Mouse (Mus musculus): ENCODE data around the gene Rnf39. TPM values are rescaled to one million over a fixed set of nuclear protein-coding genes. Genes with fewer than 3 reads are reported as not detected.
"Not testable (repeated sequence)": the region's sequence is repeated elsewhere in the genome, so short reads cannot be mapped to it uniquely, and the experiment has no call there.

Gene Rnf39
- total RNA-seq, 2 experiments from 2014 or later, result 5.2 to 5.3 TPM

DNA sequence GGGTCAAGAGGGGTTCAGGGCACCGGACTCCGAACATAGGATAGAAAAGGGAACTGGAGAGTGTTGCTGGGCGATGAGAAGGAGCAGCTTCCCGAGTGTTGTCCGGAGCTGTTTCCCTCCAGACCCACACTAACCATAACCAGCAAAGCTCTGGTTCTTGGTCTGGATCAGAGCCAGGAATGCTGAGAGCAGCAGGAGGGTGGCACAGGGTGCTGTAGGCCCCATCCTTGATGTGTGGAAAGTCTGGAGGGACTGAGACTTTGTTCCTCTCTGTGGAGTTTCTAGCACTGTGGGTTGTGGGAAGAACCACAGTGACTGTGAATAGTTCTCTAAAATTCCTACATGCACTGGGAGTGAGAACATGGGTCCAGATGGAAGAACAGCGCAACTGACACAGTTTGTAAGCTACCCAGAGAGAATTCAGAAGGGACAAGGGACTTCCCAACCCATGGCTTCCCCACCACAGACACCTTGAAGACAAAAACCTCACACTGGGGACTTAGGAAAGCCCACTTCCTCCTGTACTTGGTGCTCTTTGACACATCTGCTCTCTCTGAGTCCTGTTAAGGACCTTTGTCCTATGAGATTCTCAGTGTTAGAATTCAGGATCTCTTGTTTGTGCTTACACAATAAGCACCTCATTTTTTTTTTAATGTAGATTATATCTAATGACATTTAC lies 28.6 kb downstream of the Rnf39 start:
- no peak for TF ChIP-seq CTCF (conservative IDR thresholded peaks at IDR 0.05)
- Histone ChIP-seq H3K4me3 (no peak overlapping the region), H3K27ac (no peak overlapping the region)
- no peak for DNase-seq (ENCODE audit: low spot score in 2 of 2)

DNA sequence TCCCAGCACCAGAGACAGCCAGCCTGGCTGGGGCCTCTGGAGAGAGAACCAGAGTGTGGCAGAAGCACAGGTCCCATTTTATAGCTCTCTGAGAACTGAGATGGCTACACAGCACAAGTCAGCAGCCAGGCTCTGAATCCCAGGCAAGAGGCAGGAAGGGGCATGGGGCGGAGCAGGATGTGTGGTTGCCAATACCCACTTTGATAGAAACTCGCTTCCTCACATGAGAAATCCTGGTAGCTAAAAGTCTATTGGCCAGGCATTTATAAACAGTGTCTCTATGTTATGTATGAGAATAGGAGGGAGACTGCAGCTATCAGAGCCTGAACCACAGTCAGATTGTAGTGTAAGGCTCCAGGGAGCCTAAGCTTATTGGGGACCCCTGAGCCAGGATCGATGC lies 30.1 kb downstream of the Rnf39 start:
- no peak for DNase-seq (ENCODE audit: low spot score in 2 of 2)
- Histone ChIP-seq H3K27ac (no peak overlapping the region), H3K4me3 (no peak overlapping the region)
- TF ChIP-seq CTCF (conservative IDR thresholded peaks at IDR 0.05), result no peak

DNA sequence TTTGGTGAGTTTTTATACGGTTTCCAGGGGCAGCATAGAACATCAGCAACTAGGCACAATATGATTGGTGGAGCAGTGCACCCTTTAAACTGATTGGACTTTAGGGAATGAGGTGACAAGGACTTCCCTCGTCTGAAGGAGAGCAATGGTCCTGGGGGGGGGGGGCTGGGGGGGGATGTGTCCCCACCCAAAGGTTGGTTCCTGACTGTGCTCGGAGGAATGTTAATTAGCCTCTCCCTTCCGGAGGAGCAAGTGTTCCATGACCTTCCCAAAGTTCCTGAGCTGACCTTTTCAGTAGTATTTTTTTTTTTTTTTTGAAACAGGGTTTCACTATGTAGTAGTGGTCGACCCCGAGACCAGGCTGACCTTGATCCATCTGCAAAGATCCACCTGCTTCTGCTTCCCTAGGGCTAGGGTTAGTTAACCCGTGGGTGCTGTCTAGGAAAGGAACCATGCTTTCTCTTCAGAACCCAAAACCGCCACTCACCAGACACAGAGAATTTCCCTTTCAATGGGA lies 30.6 kb downstream of the Rnf39 start:
- H3K27ac ChIP-seq, result no peak overlapping the region
- no peak overlapping the region for H3K4me3 ChIP-seq
- TF ChIP-seq CTCF (conservative IDR thresholded peaks at IDR 0.05), result no peak
- no peak for DNase-seq (ENCODE audit: low spot score in 2 of 2)

DNA sequence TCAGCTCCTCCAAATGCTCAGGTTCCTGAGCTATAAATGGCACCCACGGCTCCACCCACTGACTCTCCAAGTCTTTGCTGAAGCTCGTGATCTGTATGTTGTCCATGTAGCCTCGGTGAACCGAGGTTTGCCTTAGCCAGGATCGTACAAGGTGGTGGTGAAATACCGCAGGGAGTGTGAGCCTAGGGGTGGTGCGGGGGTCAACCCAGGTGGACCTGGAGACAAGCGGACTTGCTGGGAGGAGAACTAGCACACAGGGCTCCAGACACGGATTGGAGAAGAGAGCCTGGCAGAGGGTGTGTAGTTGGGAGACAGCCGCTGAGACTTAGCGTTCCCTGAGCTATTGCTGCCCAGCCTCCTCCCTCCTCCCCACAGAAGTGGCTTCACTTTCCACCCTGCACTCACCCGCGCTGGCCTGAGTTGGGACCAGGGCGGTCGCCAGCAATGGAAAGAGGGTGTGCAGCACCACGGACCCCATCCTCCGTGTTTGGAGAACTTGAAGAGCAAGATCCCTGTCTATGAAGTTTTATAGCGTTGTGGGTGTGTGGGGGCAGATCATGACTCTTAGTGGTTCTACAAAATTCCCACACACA lies 38.6 kb downstream of the Rnf39 start, which contains the start of gene 2410137M14Rik:
Gene 2410137M14Rik, minus strand, starts transcription at position 17 of the 593 bp plus-strand sequence.
- no peak for TF ChIP-seq CTCF (conservative IDR thresholded peaks at IDR 0.05)
- DNase-seq (ENCODE audit: low spot score in 2 of 2), result no peak
- peak within 1 kb of the TSS; percentile 19 for H3K4me3 ChIP-seq
- H3K27ac ChIP-seq, result no peak within 1 kb of the TSS

DNA sequence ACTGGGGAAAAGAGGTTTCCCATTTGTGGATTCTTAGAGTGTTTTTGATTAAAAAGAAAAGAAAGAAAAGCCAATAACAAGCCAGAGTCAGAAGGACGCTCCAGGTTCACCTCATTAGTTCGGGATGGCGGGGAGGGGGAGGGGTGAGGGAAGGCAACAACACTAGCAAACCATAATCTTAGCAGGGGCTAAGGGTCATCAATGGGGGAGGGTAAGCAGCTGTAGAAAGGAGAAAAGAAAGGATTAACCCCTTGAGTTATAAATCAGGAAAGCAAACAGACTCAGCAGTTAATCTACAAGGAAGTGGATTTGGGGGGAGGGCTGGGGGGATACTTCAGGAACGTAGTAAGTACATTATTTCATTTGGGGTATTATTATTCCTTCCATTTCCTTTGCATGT lies 39.1 kb downstream of the Rnf39 start:
- no peak for TF ChIP-seq CTCF (conservative IDR thresholded peaks at IDR 0.05)
- DNase-seq (ENCODE audit: low spot score in 2 of 2), result no peak
- H3K27ac ChIP-seq, result no peak overlapping the region
- H3K4me3 ChIP-seq, result no peak overlapping the region

DNA sequence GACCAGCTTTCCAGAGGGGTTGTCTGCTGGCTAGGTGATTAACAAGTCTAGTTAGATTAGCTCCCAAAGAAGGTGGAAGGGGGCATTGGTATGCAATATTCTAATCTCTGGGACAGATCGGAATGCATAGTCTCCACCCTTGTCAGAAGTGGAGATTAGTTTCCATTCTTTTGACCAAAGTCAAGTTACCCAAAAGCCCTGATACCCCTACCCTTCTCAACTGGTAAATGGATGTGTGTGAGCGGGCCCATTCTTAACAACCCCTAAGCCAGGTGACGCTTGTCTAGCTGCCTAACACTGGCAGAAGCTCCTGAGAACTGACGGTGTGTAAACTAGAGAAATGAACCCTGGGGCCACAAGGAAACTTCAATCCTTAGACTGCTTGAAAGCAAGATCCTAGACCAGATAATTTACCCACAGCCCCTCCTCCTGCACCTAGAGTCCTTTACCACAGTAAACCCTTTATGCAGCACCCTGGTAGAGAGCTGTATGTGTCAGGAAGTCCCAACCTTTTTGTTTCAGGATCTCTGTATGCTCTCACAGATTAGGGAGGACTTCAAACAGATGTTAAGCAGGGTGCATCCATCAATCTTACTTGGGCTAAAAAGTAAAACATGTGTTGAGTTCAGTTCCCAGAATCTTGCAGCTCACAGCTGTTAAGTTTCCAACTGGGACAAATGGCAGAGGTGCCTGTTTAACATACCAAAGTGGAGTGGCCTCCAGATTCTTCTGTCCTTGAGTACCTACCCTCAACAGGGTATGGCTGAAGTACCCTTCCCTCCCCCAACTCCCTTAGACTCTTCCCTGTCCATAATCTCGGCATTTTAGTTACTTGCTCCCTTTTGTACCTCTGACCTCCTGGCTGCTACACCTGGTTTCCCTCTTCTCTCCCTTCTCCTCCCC lies 39.8 kb downstream of the Rnf39 start:
- TF ChIP-seq CTCF (conservative IDR thresholded peaks at IDR 0.05), result no peak
- H3K4me3 ChIP-seq, result no peak overlapping the region
- H3K27ac ChIP-seq, result no peak overlapping the region
- no peak for DNase-seq (ENCODE audit: low spot score in 2 of 2)

DNA sequence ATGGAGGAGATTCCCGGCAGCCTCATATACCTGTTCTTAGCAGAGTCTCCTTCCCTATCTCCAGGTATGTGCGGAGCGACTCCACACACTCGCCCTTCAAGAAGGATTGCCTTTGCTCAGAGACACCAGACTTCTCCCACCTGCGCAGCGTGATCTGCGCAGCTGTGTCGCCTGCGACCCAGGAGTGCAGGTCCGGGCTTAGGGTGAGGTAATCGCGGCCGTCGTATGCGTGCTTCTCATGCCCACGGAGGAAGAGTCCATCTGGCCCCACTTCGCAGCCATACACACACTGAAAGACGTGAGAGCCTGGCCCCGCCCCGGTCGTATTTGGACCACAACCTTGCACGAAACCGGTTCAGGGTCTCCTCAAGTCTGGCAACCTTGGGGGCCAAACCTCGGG lies 45.8 kb downstream of the Rnf39 start:
- no peak overlapping the region for H3K4me3 ChIP-seq
- DNase-seq (ENCODE audit: low spot score in 2 of 2), result no peak
- TF ChIP-seq CTCF (conservative IDR thresholded peaks at IDR 0.05), result no peak
- no peak overlapping the region for H3K27ac ChIP-seq

DNA sequence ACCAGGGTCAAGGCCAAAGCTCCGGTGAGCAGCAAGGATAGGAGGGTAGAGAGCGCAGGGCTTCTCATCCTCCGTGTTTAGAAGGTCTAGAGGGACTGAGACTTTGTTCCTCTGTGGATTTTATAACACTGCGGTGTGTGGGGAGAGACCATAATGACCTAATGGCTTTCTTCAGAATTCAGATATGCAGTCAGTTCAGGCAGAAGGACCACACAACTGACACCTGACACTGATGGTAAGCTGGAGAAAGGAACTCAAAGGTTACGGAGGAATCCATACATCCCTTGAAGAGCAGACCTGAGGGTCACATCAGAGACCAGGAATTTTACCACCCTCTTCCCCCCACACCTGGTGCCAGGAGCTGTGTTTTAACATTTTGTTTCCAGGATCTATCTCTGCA lies 46.7 kb downstream of the Rnf39 start, which contains the start of gene H2-M5:
Gene H2-M5, minus strand, starts transcription at position 101 of the 400 bp plus-strand sequence.
- no peak for DNase-seq (ENCODE audit: low spot score in 2 of 2)
- no peak for TF ChIP-seq CTCF (conservative IDR thresholded peaks at IDR 0.05)
- Histone ChIP-seq H3K27ac (no peak within 1 kb of the TSS), H3K4me3 (no peak within 1 kb of the TSS)

DNA sequence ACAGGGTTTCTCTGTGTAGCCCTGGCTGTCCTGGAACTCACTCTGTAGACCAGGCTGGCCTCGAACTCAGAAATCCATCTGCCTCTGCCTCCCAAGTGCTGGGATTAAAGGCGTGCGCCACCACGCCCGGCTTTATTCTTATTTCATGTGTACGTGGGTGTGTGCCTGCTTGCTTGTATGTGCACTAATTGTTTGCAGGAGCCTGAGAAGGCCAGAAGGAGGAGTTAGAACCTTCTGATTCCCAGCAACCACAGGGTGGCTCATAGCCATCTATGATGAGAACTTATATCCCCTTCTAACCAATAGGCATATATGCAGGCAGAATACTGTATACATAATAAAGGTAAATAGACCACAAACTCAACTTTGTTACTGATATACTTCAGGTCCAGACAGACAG lies 47.9 kb downstream of the Rnf39 start:
- not testable (repeated sequence) for DNase-seq (ENCODE audit: low spot score in 2 of 2); H3K4me3 ChIP-seq; H3K27ac ChIP-seq

DNA sequence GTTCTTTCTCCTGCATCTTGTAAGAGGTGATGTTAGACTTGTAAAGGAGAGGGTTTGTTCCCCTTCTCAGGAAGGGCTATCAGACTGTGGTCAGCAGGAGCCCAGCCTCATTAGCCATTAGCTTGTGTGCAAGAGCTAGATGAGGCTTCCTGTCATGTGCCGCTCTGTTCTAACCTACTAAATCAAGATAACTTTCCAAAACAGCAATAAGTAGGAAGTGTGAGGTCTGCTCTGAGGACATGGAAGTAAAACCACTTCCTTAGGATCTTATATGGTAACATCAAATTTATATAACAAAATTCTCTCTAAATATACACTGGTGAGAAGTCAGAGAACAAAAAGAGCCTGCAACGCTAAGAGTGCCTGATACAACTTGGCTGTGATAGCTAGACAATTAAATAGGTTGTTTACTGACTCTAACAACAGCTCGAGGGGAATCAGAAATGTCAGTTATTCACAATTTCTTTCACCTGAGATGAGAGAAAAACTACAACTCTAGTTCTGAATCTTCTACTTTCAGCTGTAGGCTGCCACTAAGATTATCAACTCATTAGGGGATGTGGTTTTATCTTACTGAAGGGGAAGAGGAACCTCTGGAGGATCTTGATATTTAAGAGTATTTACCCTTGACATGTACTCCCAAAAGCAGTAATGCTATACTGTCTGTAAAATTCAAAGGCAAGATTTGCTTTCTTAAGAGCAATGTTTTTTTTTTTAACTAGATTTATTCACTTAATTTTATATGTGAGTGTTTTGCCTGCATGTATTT lies 49.8 kb downstream of the Rnf39 start:
- H3K4me3 ChIP-seq, result no peak overlapping the region
- no peak for TF ChIP-seq CTCF (conservative IDR thresholded peaks at IDR 0.05)
- DNase-seq (ENCODE audit: low spot score in 2 of 2), result no peak
- H3K27ac ChIP-seq, result no peak overlapping the region

DNA sequence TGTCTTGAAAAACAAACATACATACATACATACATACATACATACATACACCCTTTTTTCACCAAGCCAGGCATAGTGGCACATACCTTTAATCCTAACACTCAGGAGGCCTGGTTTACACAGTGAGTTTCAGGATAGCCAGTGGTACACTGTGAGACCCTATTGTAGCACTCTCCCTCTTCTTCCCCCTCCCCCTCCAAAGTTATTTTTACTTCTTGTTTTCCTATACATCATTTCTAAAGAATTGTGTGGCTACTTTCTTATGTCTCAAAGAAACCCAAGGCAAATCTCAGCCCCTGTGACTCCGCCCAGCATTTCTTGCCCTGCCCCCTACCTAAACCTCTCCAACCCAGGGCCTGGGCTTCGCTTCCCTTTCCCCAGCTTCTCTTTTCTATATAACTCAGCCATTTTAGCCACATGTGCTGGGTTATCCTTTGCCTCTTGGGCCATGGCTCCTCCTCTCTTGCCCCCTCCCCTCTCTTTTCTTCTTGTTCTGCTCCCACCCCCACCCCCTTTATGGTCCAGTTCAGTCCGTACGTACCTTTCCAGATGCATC lies 51.1 kb downstream of the Rnf39 start:
- DNase-seq (ENCODE audit: low spot score in 2 of 2), result no peak
- no peak for TF ChIP-seq CTCF (conservative IDR thresholded peaks at IDR 0.05)
- Histone ChIP-seq H3K4me3 (no peak overlapping the region), H3K27ac (no peak overlapping the region)

DNA sequence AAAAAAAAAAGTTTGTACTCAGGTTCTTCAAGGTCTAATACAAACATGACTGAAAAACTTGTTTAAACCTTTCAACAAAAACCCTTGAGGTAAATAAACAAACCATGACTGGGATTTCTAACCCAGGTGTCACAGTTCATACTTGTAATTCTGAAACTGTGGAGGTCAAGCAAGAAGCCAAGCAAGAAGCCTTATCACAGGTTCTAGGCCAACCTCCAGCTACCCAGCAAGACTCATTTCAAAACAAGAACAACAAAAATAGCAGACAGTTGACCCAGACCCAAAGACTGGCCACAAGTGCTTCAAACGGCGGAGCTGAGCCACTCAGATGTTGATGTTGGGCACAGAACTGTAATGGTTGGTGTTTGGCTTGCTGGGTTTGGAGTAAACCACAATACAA lies 51.8 kb downstream of the Rnf39 start:
- TF ChIP-seq CTCF (conservative IDR thresholded peaks at IDR 0.05), result no peak
- no peak overlapping the region for H3K4me3 ChIP-seq
- no peak for DNase-seq (ENCODE audit: low spot score in 2 of 2)
- H3K27ac ChIP-seq, result no peak overlapping the region

Data from layer of hippocampus, adult 2 months (tissue).